11 mouse cellular contexts compared by ENCODE assay signal in genomic region chr2:180547384-180548106, GRCm38 (mm10). TPM values are rescaled to one million over a fixed set of nuclear protein-coding genes. Genes with fewer than 3 reads are reported as not detected.
A peak's percentile ranks its signal among the peaks of the same experiment; 100 is the strongest.
DNase-seq lines count a peak whose midpoint lies in the region; ATAC-seq and TF ChIP-seq lines count a peak whose summit lies in the region.
"Had no signal": no experiment of that assay in that cellular context is flagged by ENCODE, and none has a peak within 500 bp of the region (broad histone marks: within the 10 kb centered on the region; RNA-seq: fewer than 3 reads in every experiment).

No protein-coding gene starts in this region.

- 11% methylated on average over 8 of the region's 8 CpGs for WGBS in intestine, embryonic 15.5 days
- 11% methylated on average over 8 of the region's 8 CpGs for WGBS in intestine, postnatal 0 days
- WGBS in embryonic facial prominence, embryonic 15.5 days: 18% methylated on average over 8 of the region's 8 CpGs
- 20% methylated on average over 8 of the region's 8 CpGs for WGBS in midbrain, embryonic 11.5 days

- peak overlapping the region; percentile 28 for H3K4me2 ChIP-seq in intestine, embryonic 15.5 days (replicated peaks)
- no peak overlapping the region for H3K4me2 ChIP-seq in intestine, postnatal 0 days (replicated peaks; ENCODE audit: low read depth)
- no peak overlapping the region for H3K4me2 ChIP-seq in embryonic facial prominence, embryonic 15.5 days (replicated peaks)
- H3K4me2 ChIP-seq in midbrain, embryonic 11.5 days: 0 out of 2 replicates have a peak overlapping the region, but pooled peaks have one; percentile 8

- DNase-seq in ES-CJ7 (ENCODE audit: low read depth, low spot score): peak; percentile 28
- no peak for DNase-seq in midbrain, embryonic 11.5 days (ENCODE audit: low spot score, missing footprints)
- no peak for DNase-seq in thymus, postnatal 0 days (ENCODE audit: low spot score)
- DNase-seq in spleen, postnatal 10 days (ENCODE audit: low spot score in 2 of 2): no peak
- no peak for DNase-seq in cerebellum, postnatal 25 days
- DNase-seq: cerebellum, adult 8-10 months had no signal

- H3K9me3 ChIP-seq in intestine, embryonic 15.5 days: no peaks in the 10 kb centered on the region
- H3K9me3 ChIP-seq in intestine, postnatal 0 days (ENCODE audit: control insufficient read depth): no peaks in the 10 kb centered on the region
- H3K9me3 ChIP-seq in embryonic facial prominence, embryonic 15.5 days (replicated peaks): no peaks in the 10 kb centered on the region
- no peaks in the 10 kb centered on the region for H3K9me3 ChIP-seq in midbrain, embryonic 11.5 days (ENCODE audit: control insufficient read depth, low read length)

- H3K27me3 ChIP-seq in intestine, embryonic 15.5 days (replicated peaks): no peaks in the 10 kb centered on the region
- H3K27me3 ChIP-seq in intestine, postnatal 0 days (replicated peaks; ENCODE audit: control insufficient read depth, insufficient read depth, low read length): no peaks in the 10 kb centered on the region
- no peaks in the 10 kb centered on the region for H3K27me3 ChIP-seq in embryonic facial prominence, embryonic 15.5 days
- H3K27me3 ChIP-seq in midbrain, embryonic 11.5 days (ENCODE audit: control insufficient read depth, insufficient read depth, low read length): no peaks in the 10 kb centered on the region; the same call in none of the 2 replicates

- no peaks in the 10 kb centered on the region for H3K36me3 ChIP-seq in intestine, embryonic 15.5 days
- no peaks in the 10 kb centered on the region for H3K36me3 ChIP-seq in intestine, postnatal 0 days (ENCODE audit: control insufficient read depth, insufficient read depth)
- no peaks in the 10 kb centered on the region for H3K36me3 ChIP-seq in embryonic facial prominence, embryonic 15.5 days
- H3K36me3 ChIP-seq in midbrain, embryonic 11.5 days (ENCODE audit: control insufficient read depth, insufficient read depth, low read length): no peaks in the 10 kb centered on the region

- no peak overlapping the region for H3K4me3 ChIP-seq in intestine, embryonic 15.5 days (replicated peaks)
- no peak overlapping the region for H3K4me3 ChIP-seq in intestine, postnatal 0 days (ENCODE audit: low read depth, low read length)
- no peak overlapping the region for H3K4me3 ChIP-seq in embryonic facial prominence, embryonic 15.5 days (replicated peaks)
- no peak overlapping the region for H3K4me3 ChIP-seq in midbrain, embryonic 11.5 days (ENCODE audit: low read depth, low read length)

- 0 out of 2 replicates have a peak, but pooled peaks have one; percentile 34 for ATAC-seq in intestine, embryonic 15.5 days
- ATAC-seq in intestine, postnatal 0 days: no peak
- 0 out of 2 replicates have a peak, but pooled peaks have one; percentile 30 for ATAC-seq in embryonic facial prominence, embryonic 15.5 days (ENCODE audit: insufficient number of reproducible peaks, low FRiP score, low TSS enrichment, low read depth)
- ATAC-seq in midbrain, embryonic 11.5 days (ENCODE audit: low FRiP score): peak; percentile 89

- TF ChIP-seq CTCF in intestine, postnatal 0 days (IDR thresholded peaks at IDR 0.05; ENCODE audit: low read depth): no peak

- H3K27ac ChIP-seq in intestine, embryonic 15.5 days: no peak overlapping the region
- no peak overlapping the region for H3K27ac ChIP-seq in intestine, postnatal 0 days (ENCODE audit: low read depth, low read length)
- H3K27ac ChIP-seq in embryonic facial prominence, embryonic 15.5 days (replicated peaks): no peak overlapping the region
- H3K27ac ChIP-seq in midbrain, embryonic 11.5 days (ENCODE audit: low read depth, low read length): no peak overlapping the region

- peaks cover 11% of the 10 kb centered on the region; the same call in 1 of the 2 replicates for H3K4me1 ChIP-seq in intestine, embryonic 15.5 days (replicated peaks)
- H3K4me1 ChIP-seq in intestine, postnatal 0 days (replicated peaks; ENCODE audit: control insufficient read depth, insufficient read depth, low read length): no peaks in the 10 kb centered on the region
- peaks cover 6% of the 10 kb centered on the region; the same call in 1 of the 2 replicates for H3K4me1 ChIP-seq in embryonic facial prominence, embryonic 15.5 days
- peaks cover 15% of the 10 kb centered on the region for H3K4me1 ChIP-seq in midbrain, embryonic 11.5 days (ENCODE audit: control insufficient read depth, insufficient read depth, low read length)

- no peak overlapping the region for H3K9ac ChIP-seq in intestine, embryonic 15.5 days
- no peak overlapping the region for H3K9ac ChIP-seq in intestine, postnatal 0 days (ENCODE audit: low read depth, low read length)
- no peak overlapping the region for H3K9ac ChIP-seq in embryonic facial prominence, embryonic 15.5 days
- H3K9ac ChIP-seq in midbrain, embryonic 11.5 days (ENCODE audit: low read length): peak overlapping the region; percentile 9; the same call in 1 of the 2 replicates

RNA-seq across cellular contexts. Expression of gene Mrgbp, which starts 33.6 kb away (rescaled TPM):
- polyA plus RNA-seq in intestine, embryonic 15.5 days (2015; fragmentation: Nextera tagmentation; extraction: Ambion mirVana): 20.7 and 22.3 TPM in 2 replicates
- 10.7 and 10.8 TPM in 2 replicates for polyA plus RNA-seq in intestine, postnatal 0 days (2015; fragmentation: Nextera tagmentation; extraction: Ambion mirVana)
- 28.5 and 29.6 TPM in 2 replicates for polyA plus RNA-seq in embryonic facial prominence, embryonic 15.5 days (2015; fragmentation: Nextera tagmentation; extraction: Ambion mirVana)
- polyA plus RNA-seq in midbrain, embryonic 11.5 days (2014; fragmentation: Nextera tagmentation; extraction: Ambion mirVana): 42.1 and 45.9 TPM in 2 replicates
- 44.8 and 51.1 TPM in 2 replicates for polyA plus RNA-seq in thymus, postnatal 0 days (2015; fragmentation: Nextera tagmentation; extraction: Ambion mirVana)

RNA-seq across cellular contexts. Expression of gene Ogfr, which starts 41.5 kb away (rescaled TPM):
- polyA plus RNA-seq in intestine, embryonic 15.5 days (2015; fragmentation: Nextera tagmentation; extraction: Ambion mirVana): 42.1 and 44.2 TPM in 2 replicates
- polyA plus RNA-seq in intestine, postnatal 0 days (2015; fragmentation: Nextera tagmentation; extraction: Ambion mirVana): 32.5 and 34.4 TPM in 2 replicates
- polyA plus RNA-seq in embryonic facial prominence, embryonic 15.5 days (2015; fragmentation: Nextera tagmentation; extraction: Ambion mirVana): 62.1 and 62.9 TPM in 2 replicates
- 101 and 104 TPM in 2 replicates for polyA plus RNA-seq in midbrain, embryonic 11.5 days (2014; fragmentation: Nextera tagmentation; extraction: Ambion mirVana)
- 65.6 and 73.1 TPM in 2 replicates for polyA plus RNA-seq in thymus, postnatal 0 days (2015; fragmentation: Nextera tagmentation; extraction: Ambion mirVana)

RNA-seq across cellular contexts. Expression of gene Ntsr1, which starts 47.8 kb away (rescaled TPM):
- 2.4 and 2.8 TPM in 2 replicates for polyA plus RNA-seq in intestine, embryonic 15.5 days (2015; fragmentation: Nextera tagmentation; extraction: Ambion mirVana)
- polyA plus RNA-seq in intestine, postnatal 0 days (2015; fragmentation: Nextera tagmentation; extraction: Ambion mirVana): 0.67 and 0.74 TPM in 2 replicates
- 0.32 and 0.45 TPM in 2 replicates for polyA plus RNA-seq in embryonic facial prominence, embryonic 15.5 days (2015; fragmentation: Nextera tagmentation; extraction: Ambion mirVana)
- 0.04 and 0.14 TPM in 2 replicates for polyA plus RNA-seq in midbrain, embryonic 11.5 days (2014; fragmentation: Nextera tagmentation; extraction: Ambion mirVana)
- polyA plus RNA-seq in thymus, postnatal 0 days (2015; fragmentation: Nextera tagmentation; extraction: Ambion mirVana): 0.04 and 0.10 TPM in 2 replicates
- polyA plus RNA-seq: C2C12; spleen, adult 2 months had no signal

RNA-seq across cellular contexts. Expression of gene Col9a3, which starts 50.0 kb away (rescaled TPM):
- 5.5 and 6.7 TPM in 2 replicates for polyA plus RNA-seq in intestine, embryonic 15.5 days (2015; fragmentation: Nextera tagmentation; extraction: Ambion mirVana)
- 1.1 and 1.3 TPM in 2 replicates for polyA plus RNA-seq in intestine, postnatal 0 days (2015; fragmentation: Nextera tagmentation; extraction: Ambion mirVana)
- 137 and 216 TPM in 2 replicates for polyA plus RNA-seq in embryonic facial prominence, embryonic 15.5 days (2015; fragmentation: Nextera tagmentation; extraction: Ambion mirVana)
- 3.0 and 3.7 TPM in 2 replicates for polyA plus RNA-seq in midbrain, embryonic 11.5 days (2014; fragmentation: Nextera tagmentation; extraction: Ambion mirVana)
- 1.2 and 1.3 TPM in 2 replicates for polyA plus RNA-seq in thymus, postnatal 0 days (2015; fragmentation: Nextera tagmentation; extraction: Ambion mirVana)

Comparison
In these comparisons a context has a peak if more than half of its experiments do, and no peak if none do; other contexts are left out.
1. H3K4me2 ChIP-seq: peak in intestine, embryonic 15.5 days (single experiment) and midbrain, embryonic 11.5 days (single experiment); none in intestine, postnatal 0 days (single experiment) and embryonic facial prominence, embryonic 15.5 days (single experiment).